Mouse (Mus musculus) embryo, embryonic 10 days (tissue): ENCODE data around the gene Cdk15.

ENCODE experiments used
- DNase-seq: peaks from one replicate; pipeline ENCODE4 v3.0.0-alpha.2; 2015; ENCODE audit warnings: low spot score

Cdk15 gene

DNA sequence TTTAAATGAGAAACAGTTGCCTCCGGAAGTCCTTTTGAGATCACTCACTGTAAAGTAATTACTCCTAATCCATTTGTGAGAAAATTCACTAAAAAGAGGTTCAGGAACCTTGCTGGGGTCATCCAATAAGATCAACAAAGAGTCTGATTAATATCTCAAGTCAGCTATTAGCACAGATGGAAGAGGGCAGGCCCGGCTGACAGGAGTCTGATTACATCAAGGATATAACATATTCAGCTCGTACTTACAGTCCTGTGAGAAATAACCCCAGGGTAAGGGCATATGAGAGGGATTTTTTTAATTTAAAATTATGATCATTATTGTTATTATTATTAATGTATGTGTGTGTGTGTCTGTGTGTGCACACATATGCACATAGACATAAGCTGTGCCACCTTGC, 15.5 kb downstream of the Cdk15 start:
- DNase-seq, result no peak

GRCm38 (mm10) chr1:59285880-59286279, 29.2 kb downstream of the Cdk15 start:
- DNase-seq, result no peak

- no peak for DNase-seq
Measured at GRCm38 (mm10) chr1:59286316-59286850, 29.7 kb downstream of the Cdk15 start.

DNA sequence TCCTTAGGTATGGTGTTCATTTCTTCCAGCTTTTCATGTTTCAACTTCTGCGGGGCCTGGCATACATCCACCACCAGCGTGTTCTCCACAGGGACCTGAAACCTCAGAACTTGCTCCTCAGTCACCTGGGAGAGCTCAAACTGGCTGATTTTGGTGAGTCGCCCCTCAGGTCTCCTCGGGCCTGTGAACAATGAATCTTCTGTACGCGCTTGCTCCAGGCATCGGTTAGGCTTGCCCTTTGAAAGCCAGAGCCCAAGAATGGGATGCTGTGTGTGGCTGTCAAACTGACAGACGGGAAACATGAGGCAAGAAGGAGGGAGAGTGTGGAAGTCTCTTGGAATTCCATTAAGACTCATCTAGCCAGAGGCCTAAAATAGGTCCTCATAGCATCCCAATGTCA, 31.0 kb downstream of the Cdk15 start:
- DNase-seq, result peak; percentile 50

GRCm38 (mm10) chr1:59291652-59292051, 34.9 kb downstream of the Cdk15 start:
- DNase-seq, result peak; percentile 42

DNA sequence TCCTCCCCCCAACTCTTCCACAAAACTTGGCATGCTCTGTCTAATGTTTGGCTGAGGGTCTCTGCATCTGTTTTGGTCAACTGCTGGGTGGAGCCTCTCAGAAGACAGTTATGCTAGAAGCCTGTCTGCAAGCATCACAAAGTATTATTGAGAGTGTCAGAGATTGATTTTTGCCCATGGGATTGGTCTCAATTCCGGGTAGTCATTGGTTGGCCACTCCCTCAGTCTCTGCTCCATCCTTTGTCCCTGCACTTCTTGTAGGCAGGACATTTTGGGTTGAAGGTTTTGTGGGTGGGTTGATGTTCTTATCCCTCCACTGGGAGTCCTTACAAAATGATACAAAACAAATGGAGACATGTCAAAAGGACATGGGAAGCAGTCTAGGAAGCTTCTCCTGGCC, 39.1 kb downstream of the Cdk15 start:
- DNase-seq, result no peak

DNA sequence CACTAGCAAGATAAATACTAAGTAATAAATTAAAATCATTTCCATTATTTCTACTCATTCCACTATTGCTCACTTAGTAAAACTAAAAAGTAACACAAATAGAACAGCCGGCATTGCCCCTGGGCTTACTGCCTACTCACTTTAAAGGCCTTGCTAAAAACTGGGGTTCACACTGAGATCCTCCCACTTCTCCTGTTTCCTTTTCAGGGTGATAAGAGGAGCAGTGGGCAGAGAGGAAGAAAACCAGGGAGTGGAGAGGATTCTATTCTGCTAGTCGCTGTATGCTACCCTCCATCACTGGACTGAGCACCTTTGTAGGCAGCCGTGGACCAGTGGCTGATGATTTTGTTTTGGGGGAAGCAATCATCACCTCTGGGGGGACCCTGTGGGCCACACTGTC, 40.5 kb downstream of the Cdk15 start:
- no peak for DNase-seq

GRCm38 (mm10) chr1:59298491-59299090, 41.9 kb downstream of the Cdk15 start:
- DNase-seq, result no peak

- no peak for DNase-seq
Measured at GRCm38 (mm10) chr1:59307310-59307709, 50.6 kb downstream of the Cdk15 start.

DNA sequence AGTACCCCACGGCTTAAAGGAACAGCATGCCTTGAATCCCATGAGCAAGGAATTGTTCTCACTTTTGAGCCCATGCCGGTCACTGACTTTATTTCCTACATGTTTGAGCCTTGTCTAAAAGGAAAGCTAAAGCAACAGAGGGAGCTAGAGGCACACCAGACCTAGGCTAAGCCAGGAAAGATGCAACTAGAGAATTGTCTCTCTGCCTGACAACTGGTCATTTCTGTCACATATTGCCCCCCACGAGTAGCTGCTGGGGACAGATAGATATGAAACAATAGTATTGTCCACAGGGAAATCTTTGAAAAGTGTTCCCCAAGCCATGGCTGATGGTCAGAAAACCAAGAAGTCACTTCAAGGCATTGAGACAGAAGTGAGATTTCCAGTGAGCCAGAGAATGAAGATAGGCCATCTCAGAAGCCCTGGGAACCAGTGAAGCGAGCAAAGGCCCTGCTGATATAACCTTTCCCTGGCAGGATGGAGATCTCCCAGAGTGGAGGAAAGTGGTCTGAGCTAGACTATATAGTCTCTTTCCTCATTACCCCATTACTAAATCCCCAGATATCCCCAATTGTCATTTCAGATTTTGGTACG, 54.7 kb downstream of the Cdk15 start:
- DNase-seq, result no peak

DNA sequence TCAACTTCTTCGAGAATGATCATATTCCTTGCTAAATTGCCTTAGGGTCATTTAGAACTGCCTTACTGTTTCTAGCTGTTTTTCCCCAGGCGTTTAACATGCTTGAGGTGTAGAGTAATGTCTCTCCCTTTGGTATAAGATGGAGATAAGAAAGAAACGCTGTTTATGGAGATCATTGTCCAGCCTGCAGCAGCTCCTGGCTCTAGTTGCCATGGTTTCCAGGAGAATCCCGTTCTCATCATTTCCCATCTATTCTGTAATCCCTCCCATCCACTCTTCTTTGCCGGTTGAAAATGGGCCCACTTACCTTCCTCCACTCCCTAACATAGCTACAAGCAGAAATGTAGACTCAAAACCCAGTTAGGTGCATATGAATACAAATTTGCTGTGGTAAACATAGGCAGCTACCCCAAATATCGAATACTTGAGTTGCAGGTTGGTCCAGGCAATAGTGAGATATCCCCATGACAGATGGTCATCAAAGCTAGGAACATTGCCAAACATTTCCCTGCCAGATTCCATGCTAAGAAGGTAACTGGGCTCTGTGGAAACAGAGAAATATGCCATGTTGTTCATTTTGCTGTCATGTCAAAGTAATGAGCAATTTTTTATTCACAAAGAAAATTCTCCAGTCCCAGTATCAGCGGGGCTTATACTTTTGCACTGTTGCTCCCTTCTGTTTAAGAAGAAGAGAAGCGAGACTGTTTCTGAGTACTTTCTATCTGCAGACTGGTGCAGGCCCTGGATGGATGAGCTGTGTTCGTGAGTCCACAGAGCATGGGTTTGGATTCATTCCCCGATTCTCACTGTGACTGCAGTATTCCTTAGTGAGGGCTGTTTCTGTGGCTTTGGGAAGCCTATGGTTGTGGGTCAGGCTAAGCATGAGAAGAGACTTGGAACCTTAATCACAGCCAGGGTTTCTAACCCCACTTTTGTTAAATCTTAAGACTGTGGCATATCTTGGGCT, 55.8 kb downstream of the Cdk15 start:
- DNase-seq, result no peak

GRCm38 (mm10) chr1:59313154-59313940, 56.6 kb downstream of the Cdk15 start:
- no peak for DNase-seq

DNA sequence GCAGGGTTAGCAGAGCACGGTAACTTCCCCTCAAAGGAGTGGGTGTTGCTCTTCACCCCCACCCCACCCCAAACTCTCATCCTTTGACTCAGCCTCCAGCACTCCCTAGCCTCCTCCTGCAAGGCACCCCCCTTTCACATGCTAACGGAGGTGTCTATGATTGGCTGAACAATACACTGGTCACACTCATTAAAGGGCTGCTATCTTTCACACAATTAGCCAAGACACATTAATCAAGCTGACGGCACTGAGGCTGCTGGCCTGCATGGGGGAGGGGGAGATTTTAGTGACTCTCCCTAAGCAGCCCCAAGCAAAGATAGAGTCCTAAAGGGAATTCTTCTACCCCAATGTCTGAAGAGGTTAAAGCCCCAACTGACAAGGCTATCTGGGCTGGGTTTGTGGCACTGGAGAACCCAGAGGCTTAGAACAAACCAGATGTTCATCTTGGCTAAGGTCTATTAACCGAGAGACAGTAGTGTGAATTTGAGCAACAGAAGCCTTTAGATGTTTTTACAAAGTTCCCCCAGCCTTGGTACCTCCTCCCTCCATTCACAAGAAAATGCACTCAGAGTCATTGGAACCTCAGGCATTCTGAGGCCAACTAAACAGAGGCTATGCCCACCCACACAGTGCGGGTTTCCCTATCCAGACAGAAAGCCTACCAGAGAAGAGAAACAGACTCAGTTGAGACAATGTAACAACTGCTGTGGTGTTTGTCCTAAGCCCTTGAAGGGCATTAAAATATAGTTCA, 58.5 kb downstream of the Cdk15 start:
- peak; percentile 82 for DNase-seq

GRCm38 (mm10) chr1:59316031-59316385, 59.3 kb downstream of the Cdk15 start:
- peak; percentile 55 for DNase-seq

- DNase-seq, result peak; percentile 72
Measured at GRCm38 (mm10) chr1:59316386-59317051, 59.8 kb downstream of the Cdk15 start.

DNA sequence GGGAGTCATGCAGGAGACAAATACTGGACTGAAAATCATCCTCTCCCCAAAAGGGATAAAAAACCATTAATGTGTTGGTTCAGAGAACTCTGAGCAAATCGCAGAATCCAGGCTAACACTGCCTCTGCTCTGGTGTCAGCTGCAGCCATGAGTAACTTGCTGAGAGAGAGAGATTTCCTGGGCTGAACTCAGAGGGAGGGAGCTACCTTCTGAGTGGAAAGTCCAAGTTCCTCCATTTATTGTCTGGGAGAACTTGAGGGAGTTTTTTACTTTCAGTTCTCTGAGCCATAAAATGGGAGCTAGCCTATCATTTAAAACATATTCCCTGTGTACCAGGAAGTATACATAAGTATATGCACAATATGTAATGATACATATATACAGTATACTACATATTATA, 60.7 kb downstream of the Cdk15 start:
- DNase-seq, result no peak

DNA sequence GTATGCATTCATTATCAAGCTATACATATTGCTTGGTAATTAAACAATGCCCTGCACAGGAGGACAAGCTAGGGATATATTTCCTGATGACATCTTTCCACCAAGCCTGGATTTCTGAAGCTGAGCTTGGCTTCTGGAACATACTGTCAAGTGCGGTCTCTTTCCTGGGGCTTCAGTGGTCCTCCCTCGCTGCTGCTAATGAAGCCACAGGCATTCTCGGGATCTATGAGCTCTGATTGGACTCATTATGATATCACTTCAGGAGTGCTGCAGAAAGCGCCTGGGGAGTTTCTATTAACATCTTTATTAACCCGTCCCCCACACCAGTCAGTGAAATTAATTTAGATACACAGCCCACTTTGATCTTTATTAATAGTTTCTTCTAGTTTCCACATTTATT, 62.2 kb downstream of the Cdk15 start:
- DNase-seq, result no peak

DNA sequence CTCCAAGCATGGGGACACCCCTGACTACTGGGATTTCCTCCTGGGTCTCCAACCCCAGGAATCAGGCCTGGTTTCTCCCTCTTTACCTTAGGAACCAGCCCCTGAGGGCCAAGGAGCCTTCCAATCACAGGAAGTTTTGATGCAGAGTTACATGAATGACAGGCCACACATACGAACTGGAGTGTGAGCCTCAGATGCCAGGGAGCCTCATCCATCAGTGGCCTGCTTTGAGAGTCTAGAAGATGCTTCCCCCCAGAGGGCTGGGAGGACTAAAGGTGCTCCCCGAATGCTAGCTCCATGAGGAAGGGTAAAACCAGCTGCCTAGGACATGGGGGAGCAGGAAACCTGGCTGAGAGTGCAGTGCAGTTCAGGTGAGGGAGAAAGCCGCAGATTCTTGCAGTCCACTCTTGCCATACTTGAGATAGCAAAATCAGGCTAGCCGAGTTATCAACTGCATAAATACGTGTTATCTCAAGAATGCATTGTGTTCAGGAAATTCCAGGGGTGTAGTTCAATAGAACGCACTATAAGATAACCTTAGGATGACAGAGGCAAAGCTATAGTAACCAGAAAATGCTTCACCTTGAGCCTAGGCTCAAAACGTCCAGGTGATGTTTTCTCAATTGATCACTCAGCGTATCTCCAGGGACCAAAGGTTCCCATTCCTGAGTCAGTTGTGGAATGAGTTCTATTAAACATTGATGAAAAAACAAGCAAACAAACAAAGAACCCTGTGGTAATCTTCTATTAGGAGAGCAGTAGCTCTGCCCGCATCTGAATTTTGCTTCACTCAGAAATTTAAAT, 64.6 kb downstream of the Cdk15 start:
- no peak for DNase-seq

DNA sequence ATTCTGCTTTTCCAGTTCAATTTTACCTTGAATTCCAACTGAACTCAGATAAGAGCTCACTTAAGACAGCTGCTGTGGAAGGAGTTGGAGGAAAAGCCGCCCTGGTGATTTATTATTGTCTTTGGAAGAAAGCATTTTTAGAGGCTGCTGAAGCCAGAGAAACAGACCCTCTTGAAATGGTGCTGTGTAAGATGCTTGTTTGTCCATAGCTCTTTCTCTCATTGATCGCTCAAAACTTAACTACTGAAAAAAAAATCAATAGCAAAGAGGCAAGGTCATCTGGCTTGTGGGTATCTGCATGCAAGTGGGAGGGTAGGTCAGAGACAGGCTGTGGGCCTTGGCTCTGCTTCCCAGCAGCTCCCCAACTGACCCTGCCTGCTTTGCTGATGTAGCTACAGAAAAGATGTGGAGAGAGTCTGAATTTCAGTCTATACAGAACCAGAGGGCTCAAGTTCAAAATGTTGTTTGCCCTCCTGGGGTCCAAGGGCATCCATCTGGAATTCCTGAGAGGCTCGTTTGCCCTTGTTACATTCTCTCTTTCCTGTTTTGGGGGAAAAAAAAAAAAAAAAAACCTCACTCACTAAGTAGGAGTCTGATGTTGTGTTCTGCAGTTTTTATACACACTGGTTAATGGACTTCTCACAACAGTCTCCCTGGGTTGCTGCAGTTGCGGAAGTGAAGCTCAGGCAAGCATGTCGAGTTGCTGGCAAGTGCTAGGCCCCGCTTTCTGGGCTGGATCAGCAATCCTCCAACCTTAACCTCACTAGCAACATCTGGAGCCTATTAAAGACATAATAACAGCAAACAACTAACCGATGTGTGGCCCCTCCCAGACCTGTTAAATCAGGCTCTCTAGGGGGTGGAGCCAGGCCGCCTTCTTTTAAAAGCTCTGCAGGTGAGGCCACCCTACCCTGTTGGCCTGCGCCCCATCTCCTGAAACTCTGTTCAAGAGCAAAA, 65.5 kb downstream of the Cdk15 start:
- DNase-seq, result peak; percentile 75
